Mouse (Mus musculus) spleen, adult 18-20 months (tissue): ENCODE results near the gene Shc4.

Source experiments
- DNase-seq, 2 experiments: peaks; one replicate each; pipeline ENCODE4 v3.0.0; 2022; ENCODE audit warnings: mixed read lengths in 2 of 2

Gene Shc4

GRCm38 (mm10) chr2:125724086-125724430 lies at the start of gene Shc4:
TSS of gene Shc4 (minus strand) at chr2:125724148.
- DNase-seq: no peak

GRCm38 (mm10) chr2:125765029-125765428 lies 41.1 kb upstream of the Shc4 start:
- no peak for DNase-seq

- no peak for DNase-seq
Measured at GRCm38 (mm10) chr2:125764531-125764930, 40.6 kb upstream of the Shc4 start.

GRCm38 (mm10) chr2:125749330-125749729 lies 25.4 kb upstream of the Shc4 start:
- no peak for DNase-seq

- no peak for DNase-seq
Measured at GRCm38 (mm10) chr2:125739338-125739737, 15.4 kb upstream of the Shc4 start.

- no peak for DNase-seq
Measured at GRCm38 (mm10) chr2:125738718-125739117, 14.8 kb upstream of the Shc4 start.

GRCm38 (mm10) chr2:125736025-125736343 lies 12.0 kb upstream of the Shc4 start:
- no peak for DNase-seq

- no peak for DNase-seq
Measured at GRCm38 (mm10) chr2:125735333-125736024, 11.5 kb upstream of the Shc4 start.

- DNase-seq: no peak
Measured at GRCm38 (mm10) chr2:125734741-125735140, 10.8 kb upstream of the Shc4 start.

- peak; percentile 66 to 87 for DNase-seq
Measured at GRCm38 (mm10) chr2:125731763-125732560, 8.0 kb upstream of the Shc4 start.

- no peak for DNase-seq
Measured at GRCm38 (mm10) chr2:125724546-125725114, 682 bp upstream of the Shc4 start.

GRCm38 (mm10) chr2:125723408-125724085 lies 401 bp downstream of the Shc4 start:
- peak in 1 of 2 experiments; percentile 30 for DNase-seq

- DNase-seq: no peak
Measured at GRCm38 (mm10) chr2:125723086-125723407, 901 bp downstream of the Shc4 start.

- no peak for DNase-seq
Measured at GRCm38 (mm10) chr2:125716599-125716998, 7.3 kb downstream of the Shc4 start.

GRCm38 (mm10) chr2:125706510-125706921 lies 17.4 kb downstream of the Shc4 start:
- DNase-seq: no peak

GRCm38 (mm10) chr2:125704907-125705631 lies 18.9 kb downstream of the Shc4 start:
- DNase-seq: no peak

- DNase-seq: no peak
Measured at GRCm38 (mm10) chr2:125702851-125703250, 21.1 kb downstream of the Shc4 start.

- no peak for DNase-seq
Measured at GRCm38 (mm10) chr2:125701606-125702005, 22.3 kb downstream of the Shc4 start.

- no peak for DNase-seq
Measured at GRCm38 (mm10) chr2:125696219-125696618, 27.7 kb downstream of the Shc4 start.

- no peak for DNase-seq
Measured at GRCm38 (mm10) chr2:125694798-125695197, 29.1 kb downstream of the Shc4 start.

GRCm38 (mm10) chr2:125692010-125692409 lies 31.9 kb downstream of the Shc4 start:
- DNase-seq: no peak

- DNase-seq: no peak
Measured at GRCm38 (mm10) chr2:125685441-125686150, 38.4 kb downstream of the Shc4 start.
